Mouse (Mus musculus): ENCODE data around the gene Phldb3.

GRCm38 (mm10) chr7:24566206-24566605 lies 44.4 kb upstream of the Phldb3 start:
- TF ChIP-seq CTCF (IDR thresholded peaks at IDR 0.05; ENCODE audit: control insufficient read depth, insufficient read depth, insufficient read length): no peak
- no peak for TF ChIP-seq USF1 (IDR thresholded peaks at IDR 0.05; ENCODE audit: low read depth)
- no peak for TF ChIP-seq MAX (IDR thresholded peaks at IDR 0.05)
- TF ChIP-seq FOSL1 (IDR thresholded peaks at IDR 0.05; ENCODE audit: insufficient read depth, low read length, poor library complexity, severe bottlenecking): no peak
- no peak for TF ChIP-seq MYOG (IDR thresholded peaks at IDR 0.05; ENCODE audit: control insufficient read depth, extremely low read depth, insufficient read length)
- no peak for TF ChIP-seq CEBPB (IDR thresholded peaks at IDR 0.05; ENCODE audit: low read depth)

All from C2C12 (cell line).